Mouse (Mus musculus) ES-E14 (cell line): Measurements from ENCODE around the gene Enpp6. TPM values are rescaled to one million over a fixed set of nuclear protein-coding genes. Genes with fewer than 3 reads are reported as not detected.

ENCODE experiments used
- DNase-seq: peaks from one replicate; pipeline ENCODE4 v3.0.0-alpha.2; 2013; ENCODE audit warnings: low read depth, low spot score
- H3K27ac ChIP-seq: 2 replicates; pipeline ENCODE4 v1.5.1; 2012; ENCODE audit warnings: low read depth, mild to moderate bottlenecking, low read length, moderate library complexity, mixed read lengths; ENCODE audit not compliant: poor library complexity, insufficient read depth, severe bottlenecking
- H3K36me3 ChIP-seq: 2 replicates; pipeline ENCODE4 v1.6.1; 2012; ENCODE audit warnings: mild to moderate bottlenecking, low read length, moderate library complexity, mixed read lengths; ENCODE audit not compliant: control insufficient read depth, poor library complexity, insufficient read depth, severe bottlenecking
- H3K4me1 ChIP-seq, 2 experiments: fragments of 150-350 bp in 1 of 2; sonication (generic) in 1 of 2; 2 replicates each; pipeline ENCODE4 v1.6.1; 2012; ENCODE audit warnings: low read length in 2 of 2, mild to moderate bottlenecking in 1 of 2, mixed read lengths in 1 of 2; ENCODE audit not compliant: control insufficient read depth in 2 of 2, insufficient read depth in 2 of 2, poor library complexity in 1 of 2
- H3K4me3 ChIP-seq, 2 experiments: fragments of 150-350 bp in 1 of 2; sonication (generic) in 1 of 2; 2 replicates each; pipeline ENCODE4 v1.5.1; 2012; ENCODE audit warnings: low read length in 2 of 2, low read depth in 1 of 2, mild to moderate bottlenecking in 1 of 2, mixed read lengths in 1 of 2; ENCODE audit not compliant: insufficient read depth in 1 of 2, poor library complexity in 1 of 2, severe bottlenecking in 1 of 2
- H3K9ac ChIP-seq: 2 replicates; pipeline ENCODE4 v1.6.1; 2012; ENCODE audit warnings: low read depth, mild to moderate bottlenecking, low read length, mixed read lengths; ENCODE audit not compliant: poor library complexity, insufficient read depth, severe bottlenecking
- H3K9me3 ChIP-seq: fragments of 150-350 bp; sonication (generic); 2 replicates; pipeline ENCODE4 v1.6.1; 2012; ENCODE audit warnings: low read depth, mild to moderate bottlenecking, low read length; ENCODE audit not compliant: control insufficient read depth, insufficient read depth
- CHD2 ChIP-seq: IDR thresholded peaks from 2 replicates; pipeline ENCODE4 v1.6.1; 2014; ENCODE audit warnings: mild to moderate bottlenecking, low read depth, low read length, inconsistent platforms
- HCFC1 ChIP-seq: IDR thresholded peaks from 2 replicates; pipeline ENCODE4 v1.6.1; 2012; ENCODE audit warnings: low read length, inconsistent platforms, borderline replicate concordance; ENCODE audit not compliant: insufficient read depth
- MAFK ChIP-seq: IDR thresholded peaks from 2 replicates; pipeline ENCODE4 v1.6.1; 2014; ENCODE audit warnings: mild to moderate bottlenecking, low read depth, low read length, inconsistent platforms; ENCODE audit not compliant: insufficient read depth
- ZC3H11A ChIP-seq: IDR thresholded peaks from 2 replicates; pipeline ENCODE4 v1.6.1; 2012; ENCODE audit warnings: low read depth, mild to moderate bottlenecking, inconsistent platforms, low read length, borderline replicate concordance
- ZNF384 ChIP-seq: IDR thresholded peaks from 2 replicates; pipeline ENCODE4 v1.6.1; 2012; ENCODE audit warnings: low read depth, low read length, inconsistent platforms
- in situ Hi-C, 2 experiments: fragments of 600-800 bp; cut with MboI; formaldehyde crosslinking; loops; one replicate each; pipeline ENCODE4 v1.15.1; 2025; ENCODE audit warnings: low sequenced_read_pairs in 2 of 2, inconsistent platforms in 1 of 2; ENCODE audit not compliant: unreplicated experiment in 2 of 2
- total RNA-seq: library from RNA; depleted of rRNA; stranded (reverse); fragments of 300-350 nt; gene quantifications from 2 replicates; pipeline ENCODE4 v1.2.3, GENCODE M21; 2012

The Enpp6 gene
- total RNA-seq, 1 experiment = 0.22 TPM

DNA sequence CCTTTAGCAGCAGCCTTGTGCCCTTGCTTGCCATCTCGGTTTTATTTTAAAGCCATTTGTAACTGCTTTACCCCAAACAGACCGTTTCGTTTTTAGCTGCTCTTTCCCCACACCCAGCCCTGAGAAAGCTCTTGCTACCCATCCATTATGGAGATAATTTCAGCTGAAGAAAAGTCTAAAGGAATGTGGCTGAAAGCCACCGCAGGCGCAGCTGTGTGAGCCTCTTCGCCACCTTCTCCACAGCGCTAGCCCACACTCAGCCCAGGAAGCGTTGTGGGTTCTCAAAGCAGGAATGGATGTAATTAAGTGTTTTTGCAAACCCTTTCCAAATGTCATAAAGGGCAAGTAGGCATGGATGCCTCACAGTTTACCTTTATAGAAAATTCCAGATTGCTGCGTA, 20.1 kb downstream of the Enpp6 start:
- H3K9ac ChIP-seq = no peak overlapping the region
- TF ChIP-seq ZC3H11A = no peak
- no peak for TF ChIP-seq ZNF384
- no peak for TF ChIP-seq CHD2
- no peak for TF ChIP-seq MAFK
- no peak for TF ChIP-seq HCFC1
- H3K4me3 ChIP-seq = no peak overlapping the region
- H3K27ac ChIP-seq = no peak overlapping the region
- H3K36me3 ChIP-seq = no peaks in the 10 kb centered on the region
- H3K9me3 ChIP-seq = no peaks in the 10 kb centered on the region
- 0 out of 4 replicates have a peak, but pooled peaks cover 0 to 3% of the 10 kb centered on the region in 2 experiments for H3K4me1 ChIP-seq
- in situ Hi-C loops = no loop called here
- no peak for DNase-seq

DNA sequence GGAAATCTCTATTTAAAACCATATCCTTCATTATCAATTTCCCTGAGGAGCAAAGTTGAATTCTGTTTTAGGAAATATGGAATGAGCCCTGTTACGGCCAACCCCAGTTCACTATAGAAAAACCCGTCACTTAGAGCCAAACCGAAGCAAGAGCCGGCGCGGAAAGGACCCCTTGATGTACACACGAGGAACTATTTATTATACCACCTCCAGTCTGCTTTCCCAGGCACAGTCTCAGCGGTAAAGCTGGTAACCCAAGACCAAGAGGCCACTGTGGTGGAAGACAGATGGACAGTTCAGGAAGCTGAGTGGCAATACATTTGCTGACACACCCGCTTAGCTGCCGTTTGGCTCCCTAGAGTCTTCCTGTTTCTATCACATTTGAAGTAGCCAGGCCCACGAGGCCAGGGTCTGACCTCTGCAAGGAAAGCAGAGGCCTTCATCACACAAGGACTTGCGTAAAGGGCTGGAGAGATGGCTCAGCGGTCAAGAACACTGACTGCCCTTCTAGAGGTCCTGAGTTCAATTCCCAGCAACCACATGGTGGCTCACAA, 21.6 kb downstream of the Enpp6 start:
- no peak overlapping the region for H3K9ac ChIP-seq
- H3K4me1 ChIP-seq = 0 out of 4 replicates have a peak, but pooled peaks cover 0 to 3% of the 10 kb centered on the region in 2 experiments
- no peaks in the 10 kb centered on the region for H3K9me3 ChIP-seq
- no peak for DNase-seq
- no peak overlapping the region for H3K27ac ChIP-seq
- H3K36me3 ChIP-seq = no peaks in the 10 kb centered on the region
- TF ChIP-seq HCFC1 = no peak
- TF ChIP-seq ZNF384 = no peak
- no peak for TF ChIP-seq ZC3H11A
- TF ChIP-seq CHD2 = no peak
- no peak for TF ChIP-seq MAFK
- in situ Hi-C loops = no loop called here
- H3K4me3 ChIP-seq = no peak overlapping the region

DNA sequence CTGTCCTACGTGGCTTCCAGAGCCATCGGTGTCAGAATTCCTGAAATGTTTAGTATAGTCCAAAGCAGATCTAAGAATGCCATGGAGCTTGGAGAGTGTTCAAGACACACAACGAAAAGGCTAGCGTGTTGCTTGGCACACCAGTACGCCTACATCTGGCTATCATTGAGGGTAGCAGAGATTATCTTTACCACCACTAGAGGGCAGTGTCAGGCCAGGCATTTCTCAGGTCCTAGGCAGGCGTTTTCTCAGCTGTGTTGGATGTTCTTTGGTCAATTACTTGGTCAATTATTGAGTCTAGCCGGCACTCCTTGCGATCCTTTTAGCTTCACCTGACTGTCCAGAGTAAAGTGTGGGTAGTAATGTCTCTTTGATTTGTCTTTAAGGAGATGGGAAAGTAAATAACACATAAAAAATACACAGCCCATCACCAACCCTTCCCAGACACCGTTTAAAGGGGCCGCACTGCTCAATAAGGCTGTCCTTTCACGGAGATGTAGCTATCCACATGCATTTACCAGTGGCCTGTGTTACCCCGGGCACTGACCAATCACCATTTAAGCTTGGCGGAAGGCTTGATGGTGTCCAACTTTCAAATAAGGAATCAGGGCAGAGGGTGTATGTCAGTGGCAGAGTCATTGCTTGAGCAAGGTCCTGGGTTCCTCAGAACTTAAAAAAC, 29.7 kb downstream of the Enpp6 start:
- H3K4me1 ChIP-seq = no peaks in the 10 kb centered on the region
- no peak overlapping the region for H3K27ac ChIP-seq
- peak overlapping the region; percentile 28 to 35; a peak in 2 of 4 replicates for H3K4me3 ChIP-seq
- in situ Hi-C loops = loop anchor here (5.0 to 10.0 kb wide), 2 partner anchors 356 to 358 kb away; no protein-coding TSS in a partner anchor
- H3K9me3 ChIP-seq = no peaks in the 10 kb centered on the region
- no peaks in the 10 kb centered on the region for H3K36me3 ChIP-seq
- no peak overlapping the region for H3K9ac ChIP-seq
- DNase-seq = peak; percentile 73
- peak; percentile 98 for TF ChIP-seq ZC3H11A
- TF ChIP-seq CHD2 = no peak
- no peak for TF ChIP-seq ZNF384
- no peak for TF ChIP-seq MAFK
- no peak for TF ChIP-seq HCFC1

- no peak for DNase-seq
- Histone ChIP-seq H3K9ac (no peak overlapping the region), H3K4me3 (no peak overlapping the region), H3K9me3 (no peaks in the 10 kb centered on the region), H3K4me1 (no peaks in the 10 kb centered on the region), H3K36me3 (no peaks in the 10 kb centered on the region), H3K27ac (no peak overlapping the region)
- in situ Hi-C loops = no loop called here
- TF ChIP-seq MAFK (no peak), HCFC1 (no peak), CHD2 (no peak), ZC3H11A (no peak), ZNF384 (no peak)
These were observed 34.5 kb downstream of the Enpp6 start for GRCm38 (mm10) chr8:47021135-47021555.
